Comparison of ENCODE assay signal across 23 mouse cellular contexts in the genomic region with DNA sequence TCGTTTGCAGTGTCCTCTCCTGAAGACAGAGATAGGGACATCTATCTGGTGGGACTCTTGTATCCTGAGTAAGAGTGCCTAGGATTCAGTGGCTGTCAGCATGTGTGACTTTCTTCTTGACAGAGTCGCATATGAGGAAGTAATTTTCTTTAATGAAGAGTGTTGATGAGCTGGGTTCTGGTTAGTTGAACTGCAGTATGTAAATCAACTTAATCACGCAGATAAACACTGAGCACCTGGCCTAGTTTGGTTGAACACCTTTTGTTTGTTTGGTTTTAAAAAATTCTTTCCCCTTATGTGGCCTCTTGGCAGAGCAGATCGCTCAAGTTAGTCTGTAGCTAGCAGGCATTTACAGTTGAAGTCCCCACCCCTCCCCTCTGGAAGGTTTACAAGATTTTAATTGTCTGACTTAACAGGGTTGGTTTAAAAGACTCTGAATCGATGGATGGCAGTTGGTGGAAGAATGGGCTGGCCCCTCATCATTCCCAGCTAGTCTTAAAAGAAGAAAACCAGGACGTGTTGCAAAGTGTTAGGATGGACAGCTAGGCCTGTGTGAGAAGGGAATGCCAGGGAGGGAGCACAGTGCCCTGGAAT. TPM values are rescaled to one million over a fixed set of nuclear protein-coding genes. Genes with fewer than 3 reads are reported as not detected.
A peak's percentile ranks its signal among the peaks of the same experiment; 100 is the strongest.
DNase-seq lines count a peak whose midpoint lies in the region; ATAC-seq and TF ChIP-seq lines count a peak whose summit lies in the region.
"Had no signal": no experiment of that assay in that cellular context is flagged by ENCODE, and none has a peak within 500 bp of the region (broad histone marks: within the 10 kb centered on the region; RNA-seq: fewer than 3 reads in every experiment).

No protein-coding gene starts in this region.

- 31% methylated on average over 6 of the region's 6 CpGs for WGBS in forebrain, embryonic 14.5 days
- 27% methylated on average over 6 of the region's 6 CpGs for WGBS in forebrain, postnatal 0 days
- WGBS in midbrain, embryonic 11.5 days = 68% methylated on average over 6 of the region's 6 CpGs
- 63% methylated on average over 6 of the region's 6 CpGs for WGBS in midbrain, postnatal 0 days

- H3K4me3 ChIP-seq in forebrain, embryonic 14.5 days (ENCODE audit: low read depth, low read length) = no peak overlapping the region
- H3K4me3 ChIP-seq in forebrain, postnatal 0 days (ENCODE audit: low read depth, low read length) = no peak overlapping the region
- no peak overlapping the region for H3K4me3 ChIP-seq in midbrain, embryonic 11.5 days (ENCODE audit: low read depth, low read length)
- H3K4me3 ChIP-seq in midbrain, postnatal 0 days (ENCODE audit: low read depth, low read length) = no peak overlapping the region
- H3K4me3 ChIP-seq in CH12.LX (replicated peaks in 1 of 3; ENCODE audit: low read depth in 2 of 3, low read length in 2 of 3, poor library complexity in 1 of 3) = no peak overlapping the region
- H3K4me3 ChIP-seq: heart, adult 2 months; heart, embryonic 13.5 days; limb, embryonic 13.5 days; liver, embryonic 12.5 days had no signal

- in situ Hi-C loops in CH12.LX (cut with MboI; ENCODE audit: low pct_ligation_motif_present, low pct_unique_long_range_greater_than_20kb, low sequenced_read_pairs) = loop anchor here (10.0 kb wide), 2 partner anchors 49 to 219 kb away; no protein-coding TSS in a partner anchor

- H3K9ac ChIP-seq in forebrain, embryonic 14.5 days (ENCODE audit: low read length) = no peak overlapping the region
- H3K9ac ChIP-seq in forebrain, postnatal 0 days = no peak overlapping the region
- H3K9ac ChIP-seq in midbrain, embryonic 11.5 days (ENCODE audit: low read length) = no peak overlapping the region
- no peak overlapping the region for H3K9ac ChIP-seq in midbrain, postnatal 0 days (replicated peaks; ENCODE audit: low read length, poor library complexity, severe bottlenecking)
- 0 out of 2 replicates have a peak overlapping the region, but pooled peaks have one; percentile 6 for H3K9ac ChIP-seq in CH12.LX (ENCODE audit: insufficient read depth, low read depth)
- H3K9ac ChIP-seq: heart, embryonic 13.5 days; limb, embryonic 13.5 days; liver, embryonic 12.5 days had no signal

- dilution Hi-C loops in CH12.LX (cut with MboI; ENCODE audit: extremely low pct_ligation_motif_present, extremely low pct_unique_long_range_greater_than_20kb, low sequenced_read_pairs) = no loop called here

- no peak overlapping the region for H3K4me2 ChIP-seq in forebrain, embryonic 14.5 days (ENCODE audit: low read length)
- no peak overlapping the region for H3K4me2 ChIP-seq in forebrain, postnatal 0 days (ENCODE audit: low read depth)
- H3K4me2 ChIP-seq in midbrain, embryonic 11.5 days = no peak overlapping the region
- no peak overlapping the region for H3K4me2 ChIP-seq in midbrain, postnatal 0 days (ENCODE audit: low read depth, low read length, poor library complexity, severe bottlenecking)
- H3K4me2 ChIP-seq in CH12.LX (ENCODE audit: insufficient read depth, low read depth, poor library complexity, severe bottlenecking) = no peak overlapping the region
- H3K4me2 ChIP-seq: heart, embryonic 13.5 days; limb, embryonic 13.5 days; liver, embryonic 12.5 days had no signal

- H3K27ac ChIP-seq in forebrain, embryonic 14.5 days (ENCODE audit: low read depth, low read length) = peak overlapping the region; percentile 49; the same call in 1 of the 2 replicates
- H3K27ac ChIP-seq in forebrain, postnatal 0 days (ENCODE audit: low read depth, low read length) = no peak overlapping the region
- H3K27ac ChIP-seq in midbrain, embryonic 11.5 days (ENCODE audit: low read depth, low read length) = no peak overlapping the region
- H3K27ac ChIP-seq in midbrain, postnatal 0 days (ENCODE audit: low read depth, low read length) = no peak overlapping the region
- H3K27ac ChIP-seq in CH12.LX (ENCODE audit: insufficient read depth, low read depth) = no peak overlapping the region
- H3K27ac ChIP-seq: heart, adult 2 months; heart, embryonic 13.5 days; kidney, postnatal 0 days; limb, embryonic 13.5 days; liver, embryonic 12.5 days had no signal

- ATAC-seq in forebrain, embryonic 14.5 days = no peak
- ATAC-seq in forebrain, postnatal 0 days = no peak
- no peak for ATAC-seq in midbrain, embryonic 11.5 days (ENCODE audit: low FRiP score)
- no peak for ATAC-seq in midbrain, postnatal 0 days (ENCODE audit: low FRiP score)
- ATAC-seq in neutrophil, adult 5-6 weeks (ENCODE audit: extremely low read depth, insufficient number of reproducible peaks, low FRiP score, poor library complexity, severe bottlenecking) = peak; percentile 58
- ATAC-seq: liver, embryonic 12.5 days had no signal

- peaks cover 29% of the 10 kb centered on the region; the same call in 1 of the 2 replicates for H3K4me1 ChIP-seq in forebrain, embryonic 14.5 days (ENCODE audit: control insufficient read depth, insufficient read depth, low read length)
- peaks cover 11% of the 10 kb centered on the region for H3K4me1 ChIP-seq in forebrain, postnatal 0 days (ENCODE audit: insufficient read depth)
- peaks cover 38% of the 10 kb centered on the region for H3K4me1 ChIP-seq in midbrain, embryonic 11.5 days (ENCODE audit: control insufficient read depth, insufficient read depth, low read length)
- H3K4me1 ChIP-seq in midbrain, postnatal 0 days (ENCODE audit: insufficient read depth, low read length) = no peaks in the 10 kb centered on the region
- H3K4me1 ChIP-seq in CH12.LX (ENCODE audit: control insufficient read depth in 1 of 2, insufficient read depth in 2 of 2) = peaks cover 10 to 49% of the 10 kb centered on the region in 2 experiments
- H3K4me1 ChIP-seq: heart, embryonic 13.5 days; limb, embryonic 13.5 days; liver, embryonic 12.5 days had no signal

- H3K79me2 ChIP-seq in CH12.LX (replicated peaks; ENCODE audit: control insufficient read depth, extremely low read depth, insufficient read depth, poor library complexity, severe bottlenecking) = peaks cover 11% of the 10 kb centered on the region

- TF ChIP-seq CTCF in forebrain, postnatal 0 days (IDR thresholded peaks at IDR 0.05; ENCODE audit: low read depth) = no peak
- no peak for TF ChIP-seq CTCF in midbrain, postnatal 0 days (IDR thresholded peaks at IDR 0.05)
- no peak for TF ChIP-seq CTCF in CH12.LX (conservative IDR thresholded peaks at IDR 0.05 in 1 of 2, IDR thresholded peaks at IDR 0.05 in 1 of 2; ENCODE audit: low read depth in 2 of 2, low read length in 2 of 2)

- no peaks in the 10 kb centered on the region for H3K27me3 ChIP-seq in forebrain, embryonic 14.5 days (replicated peaks; ENCODE audit: control insufficient read depth, insufficient read depth, low read length)
- H3K27me3 ChIP-seq in forebrain, postnatal 0 days (ENCODE audit: insufficient read depth, low read length) = no peaks in the 10 kb centered on the region
- no peaks in the 10 kb centered on the region for H3K27me3 ChIP-seq in midbrain, embryonic 11.5 days (ENCODE audit: control insufficient read depth, insufficient read depth, low read length)
- H3K27me3 ChIP-seq in midbrain, postnatal 0 days (ENCODE audit: insufficient read depth, low read length) = no peaks in the 10 kb centered on the region
- H3K27me3 ChIP-seq in CH12.LX (replicated peaks) = no peaks in the 10 kb centered on the region
- H3K27me3 ChIP-seq: limb, embryonic 13.5 days had no signal

- TF ChIP-seq POLR2A in CH12.LX (IDR thresholded peaks at IDR 0.05; ENCODE audit: low read depth, low read length) = no peak

- peak; percentile 62 for DNase-seq in forebrain, embryonic 14.5 days (ENCODE audit: low spot score)
- DNase-seq in forebrain, postnatal 0 days = no peak
- DNase-seq in midbrain, embryonic 11.5 days (ENCODE audit: low spot score, missing footprints) = peak; percentile 80
- DNase-seq in midbrain, postnatal 0 days (ENCODE audit: low spot score) = no peak
- DNase-seq in CH12.LX (ENCODE audit: extremely low read depth) = no peak
- no peak for DNase-seq in lung, postnatal 10 days
- DNase-seq in adipocyte (ENCODE audit: low spot score) = no peak
- DNase-seq: adrenal gland, postnatal 25 days; cerebellum, adult 9-10 months; gastrocnemius, postnatal 25 days; heart, adult 2 months; heart, postnatal 14 days; kidney, adult 2 months; layer of hippocampus, adult 9-11 months; lung, adult 18-20 months; right cerebral cortex, adult 18-20 months; right cerebral cortex, postnatal 4 days; thymus, adult 2 months had no signal

- H3K9me3 ChIP-seq in forebrain, embryonic 14.5 days (replicated peaks; ENCODE audit: control insufficient read depth, low read length) = no peaks in the 10 kb centered on the region
- H3K9me3 ChIP-seq in forebrain, postnatal 0 days (ENCODE audit: low read length) = 0 out of 2 replicates have a peak, but pooled peaks cover 5% of the 10 kb centered on the region
- H3K9me3 ChIP-seq in midbrain, embryonic 11.5 days (ENCODE audit: control insufficient read depth, low read length) = peaks cover 5% of the 10 kb centered on the region
- no peaks in the 10 kb centered on the region for H3K9me3 ChIP-seq in midbrain, postnatal 0 days (ENCODE audit: low read length)
- peaks cover 8% of the 10 kb centered on the region for H3K9me3 ChIP-seq in CH12.LX (replicated peaks; ENCODE audit: low read length)
- H3K9me3 ChIP-seq: heart, embryonic 13.5 days; limb, embryonic 13.5 days; liver, embryonic 12.5 days had no signal

- no peak for TF ChIP-seq RAD21 in CH12.LX (IDR thresholded peaks at IDR 0.05; ENCODE audit: low read depth, low read length)

- peaks cover 4% of the 10 kb centered on the region for H3K36me3 ChIP-seq in forebrain, embryonic 14.5 days (ENCODE audit: control insufficient read depth, insufficient read depth, low read length)
- no peaks in the 10 kb centered on the region for H3K36me3 ChIP-seq in forebrain, postnatal 0 days (ENCODE audit: insufficient read depth)
- 0 out of 2 replicates have a peak, but pooled peaks cover 5% of the 10 kb centered on the region for H3K36me3 ChIP-seq in midbrain, embryonic 11.5 days (ENCODE audit: control insufficient read depth, insufficient read depth, low read length)
- H3K36me3 ChIP-seq in midbrain, postnatal 0 days (ENCODE audit: insufficient read depth, low read length) = no peaks in the 10 kb centered on the region
- H3K36me3 ChIP-seq in CH12.LX (replicated peaks in 1 of 2; ENCODE audit: control insufficient read depth in 1 of 2, insufficient read depth in 1 of 2, low read length in 1 of 2) = peaks cover 8 to 11% of the 10 kb centered on the region in 2 experiments
- H3K36me3 ChIP-seq: heart, embryonic 13.5 days; limb, embryonic 13.5 days; liver, embryonic 12.5 days had no signal

- no peak for TF ChIP-seq EP300 in CH12.LX (IDR thresholded peaks at IDR 0.05; ENCODE audit: low read length)

RNA-seq across cellular contexts. Expression of a gene that starts 8.7 kb away (rescaled TPM):
- 13.5 and 13.8 TPM in 2 replicates for polyA plus RNA-seq in forebrain, embryonic 14.5 days (2014; fragmentation: Nextera tagmentation; extraction: Ambion mirVana)
- 41.3 and 44.9 TPM in 2 replicates for total RNA-seq in forebrain, postnatal 0 days (2014; rRNA removed)
- 4.9 and 5.8 TPM in 2 replicates for polyA plus RNA-seq in forebrain, postnatal 0 days (2015; fragmentation: Nextera tagmentation; extraction: Ambion mirVana)
- 22.6 and 25.6 TPM in 2 replicates for polyA plus RNA-seq in midbrain, embryonic 11.5 days (2014; fragmentation: Nextera tagmentation; extraction: Ambion mirVana)
- 19.3 and 28.5 TPM in 2 replicates for total RNA-seq in midbrain, postnatal 0 days (2014; rRNA removed)
- polyA plus RNA-seq in midbrain, postnatal 0 days (2015; fragmentation: Nextera tagmentation; extraction: Ambion mirVana) = 1.5 and 1.7 TPM in 2 replicates
- total RNA-seq in CH12.LX (2012; rRNA removed) (156 and 169 TPM in 2 replicates), CH12.LX (2014; rRNA removed) (86.6 and 102 TPM in 2 replicates)
- polyA plus RNA-seq in CH12.LX (2012; ENCODE audit: insufficient read length, low read depth) = 80.3 and 80.6 TPM in 2 replicates
- total RNA-seq in neutrophil, adult 5-6 weeks (2017) = 920 and 1,038 TPM in 2 replicates

Comparison
In these comparisons a context has a peak if more than half of its experiments do, and no peak if none do; other contexts are left out.
1. DNase-seq: peak in forebrain, embryonic 14.5 days (single experiment) and midbrain, embryonic 11.5 days (single experiment); none in forebrain, postnatal 0 days (single experiment), midbrain, postnatal 0 days (single experiment), CH12.LX (single experiment), lung, postnatal 10 days (single experiment) and adipocyte (single experiment).